Mouse (Mus musculus) spleen, adult 2 months (tissue): ENCODE data around the gene Olfr137. TPM values are rescaled to one million over a fixed set of nuclear protein-coding genes. Genes with fewer than 3 reads are reported as not detected.

Source experiments
- DNase-seq, 2 experiments: peaks; one replicate each; pipeline versions ENCODE4 v3.0.0 to v3.0.0-alpha.2; 2012 to 2021; ENCODE audit warnings: low spot score in 2 of 2, low read depth in 1 of 2
- H3K27ac ChIP-seq: fragments of 200-500 bp; 2 replicates; pipeline ENCODE4 v1.5.1; 2012; ENCODE audit warnings: low read length, inconsistent platforms; ENCODE audit not compliant: insufficient read depth
- H3K27me3 ChIP-seq: fragments of 200-500 bp; 2 replicates; pipeline ENCODE4 v1.6.1; 2012; ENCODE audit warnings: mild to moderate bottlenecking, moderate library complexity, low read length, inconsistent platforms; ENCODE audit not compliant: control insufficient read depth, insufficient read depth
- H3K36me3 ChIP-seq: fragments of 200-500 bp; 2 replicates; pipeline ENCODE4 v1.6.1; 2012; ENCODE audit warnings: mild to moderate bottlenecking, low read length, inconsistent platforms; ENCODE audit not compliant: control insufficient read depth, insufficient read depth
- H3K4me1 ChIP-seq: fragments of 200-500 bp; 2 replicates; pipeline ENCODE4 v1.6.1; 2011; ENCODE audit warnings: inconsistent platforms; ENCODE audit not compliant: control insufficient read depth, insufficient read depth, insufficient read length
- H3K4me3 ChIP-seq: fragments of 200-500 bp; 2 replicates; pipeline ENCODE4 v1.5.1; 2011; ENCODE audit warnings: mild to moderate bottlenecking, inconsistent platforms; ENCODE audit not compliant: insufficient read depth, insufficient read length; ENCODE audit errors: extremely low read depth
- CTCF ChIP-seq: fragments of 200-500 bp; IDR thresholded peaks from 2 replicates; pipeline ENCODE4 v1.5.1; 2011; ENCODE audit warnings: mild to moderate bottlenecking, inconsistent platforms; ENCODE audit not compliant: insufficient read depth, insufficient read length, insufficient replicate concordance; ENCODE audit errors: extremely low read depth
- POLR2A ChIP-seq: fragments of 200-500 bp; IDR thresholded peaks from 2 replicates; pipeline ENCODE4 v1.6.1; 2011; ENCODE audit warnings: low read depth, low read length, inconsistent platforms
- WGBS: fragments of 180-500 bp; shearing (Covaris S2); methylation state at CpG from one replicate; pipeline ENCODE4 v1.1.7; 2018; 5-methylcytosine and 5-hydroxymethylcytosine counted together
- polyA plus RNA-seq: library from polyadenylated mRNA; depleted of rRNA; stranded (reverse); fragments of >200 nt; gene quantifications from 2 replicates; pipeline ENCODE4 v1.2.3, GENCODE M21; 2012; rRNA removed

Gene Olfr137
- polyA plus RNA-seq = not detected in 2 replicates

GRCm38 (mm10) chr17:38307470-38307869 lies at the start of gene Olfr137:
Gene Olfr137 (minus strand): TSS chr17:38307570.
- H3K27me3 ChIP-seq = no peaks in the 10 kb centered on the region
- H3K4me3 ChIP-seq = no peak within 1 kb of the TSS
- no peak within 1 kb of the TSS for H3K27ac ChIP-seq
- no peak for TF ChIP-seq POLR2A
- no peak for TF ChIP-seq CTCF
- H3K36me3 ChIP-seq = no peaks in the 10 kb centered on the region
- H3K4me1 ChIP-seq = no peaks in the 10 kb centered on the region
- DNase-seq = no peak

GRCm38 (mm10) chr17:38329531-38329930 lies 22.2 kb upstream of the Olfr137 start, which contains the start of gene Olfr136:
Gene Olfr136 (plus strand): TSS chr17:38329831.
- DNase-seq = no peak
- no peaks in the 10 kb centered on the region for H3K4me1 ChIP-seq
- H3K36me3 ChIP-seq = no peaks in the 10 kb centered on the region
- H3K27ac ChIP-seq = no peak within 1 kb of the TSS
- TF ChIP-seq POLR2A (no peak), CTCF (no peak)
- H3K27me3 ChIP-seq = no peaks in the 10 kb centered on the region
- no peak within 1 kb of the TSS for H3K4me3 ChIP-seq

GRCm38 (mm10) chr17:38260735-38261134 lies 46.6 kb downstream of the Olfr137 start, which contains the start of gene Olfr138:
Gene Olfr138 (plus strand): TSS chr17:38261035.
- Histone ChIP-seq H3K27ac (no peak within 1 kb of the TSS), H3K4me3 (no peak within 1 kb of the TSS), H3K27me3 (no peaks in the 10 kb centered on the region), H3K36me3 (no peaks in the 10 kb centered on the region), H3K4me1 (no peaks in the 10 kb centered on the region)
- TF ChIP-seq POLR2A (no peak), CTCF (no peak)
- no peak for DNase-seq
- WGBS = 50% methylated on average over 1 of the region's 1 CpGs

Other genes starting within 250 kb of the Olfr137 start
- gene Olfr129, start 247.5 kb downstream of the Olfr137 start, polyA plus RNA-seq = not detected in 2 replicates
- not detected in 2 replicates for gene Olfr130, start 243.6 kb downstream of the Olfr137 start, polyA plus RNA-seq
- gene Olfr131, start 218.9 kb downstream of the Olfr137 start, polyA plus RNA-seq = not detected in 2 replicates
- not detected in 2 replicates for gene Olfr132, start 173.0 kb downstream of the Olfr137 start, polyA plus RNA-seq
- not detected in 2 replicates for gene Olfr133, start 162.3 kb downstream of the Olfr137 start, polyA plus RNA-seq
- gene Olfr134, start 136.2 kb downstream of the Olfr137 start, polyA plus RNA-seq = not detected in 2 replicates
- gene Olfr135, start 103.2 kb downstream of the Olfr137 start, polyA plus RNA-seq = not detected in 2 replicates
- gene Olfr138, start 46.5 kb downstream of the Olfr137 start, polyA plus RNA-seq = not detected in 2 replicates
- not detected in 2 replicates for gene Olfr136, start 22.3 kb upstream of the Olfr137 start, polyA plus RNA-seq
- not detected in 2 replicates for gene Esp36, start 112.6 kb upstream of the Olfr137 start, polyA plus RNA-seq
- gene Esp34, start 246.6 kb upstream of the Olfr137 start, polyA plus RNA-seq = not detected in 2 replicates